Mouse (Mus musculus) neural tube, embryonic 15.5 days (tissue): Measurements from ENCODE around the gene Hist1h2ah. TPM values are rescaled to one million over a fixed set of nuclear protein-coding genes. Genes with fewer than 3 reads are reported as not detected.

Source experiments
- ATAC-seq: fragments of 200-750 bp; cut with Nextera tagmentation; 2 replicates; pipeline ENCODE4 v1.8.0; 2017; ENCODE audit warnings: mild to moderate bottlenecking, moderate TSS enrichment, moderate library complexity; ENCODE audit not compliant: low FRiP score
- H3K27ac ChIP-seq: fragments of 300-500 bp; sonication (generic); replicated peaks from 2 replicates; pipeline ENCODE4 v1.5.1; 2015; ENCODE audit warnings: mild to moderate bottlenecking, inconsistent platforms
- H3K27me3 ChIP-seq: fragments of 300-500 bp; sonication (generic); replicated peaks from 2 replicates; pipeline ENCODE4 v1.6.1; 2015; ENCODE audit warnings: inconsistent platforms
- H3K36me3 ChIP-seq: fragments of 300-500 bp; sonication (generic); 2 replicates; pipeline ENCODE4 v1.6.1; 2015; ENCODE audit warnings: inconsistent platforms
- H3K4me1 ChIP-seq: fragments of 300-500 bp; sonication (generic); 2 replicates; pipeline ENCODE4 v1.6.1; 2015; ENCODE audit warnings: inconsistent platforms
- H3K4me2 ChIP-seq: fragments of 300-500 bp; sonication (generic); 2 replicates; pipeline ENCODE4 v1.6.1; 2015; ENCODE audit warnings: inconsistent platforms, mild to moderate bottlenecking, moderate library complexity
- H3K4me3 ChIP-seq: fragments of 300-500 bp; sonication (generic); replicated peaks from 2 replicates; pipeline ENCODE4 v1.5.1; 2015; ENCODE audit warnings: mild to moderate bottlenecking, inconsistent platforms
- H3K9ac ChIP-seq: fragments of 300-500 bp; sonication (generic); replicated peaks from 2 replicates; pipeline ENCODE4 v1.6.1; 2015; ENCODE audit warnings: mild to moderate bottlenecking, inconsistent platforms
- H3K9me3 ChIP-seq: fragments of 300-500 bp; sonication (generic); replicated peaks from 2 replicates; pipeline ENCODE4 v1.6.1; 2016; ENCODE audit warnings: inconsistent platforms
- WGBS: fragments of 180-500 bp; shearing (Covaris S2); methylation state at CpG from one replicate; pipeline ENCODE4 v1.1.7; 2015; ENCODE audit warnings: mixed read lengths; 5-methylcytosine and 5-hydroxymethylcytosine counted together
- microRNA-seq: library from miRNA; unstranded; fragments of <30 nt; microRNA quantifications from one replicate; pipeline ENCODE4, GENCODE M21; 2017
- polyA plus RNA-seq: library from polyadenylated mRNA; unstranded; fragments of >200 nt; fragmentation: Nextera tagmentation; extraction: Ambion mirVana; gene quantifications from 2 replicates; pipeline ENCODE4 v1.2.1, GENCODE M21; 2015

Gene Hist1h2ah
- polyA plus RNA-seq, 1 experiment from 2014 or later: not detected

- ATAC-seq: no peak
- no peak overlapping the region for H3K9ac ChIP-seq
- WGBS: 2% methylated on average over 22 of the region's 22 CpGs
- H3K9me3 ChIP-seq: no peaks in the 10 kb centered on the region
- no peak overlapping the region for H3K27ac ChIP-seq
- no peak overlapping the region for H3K4me2 ChIP-seq
- peaks cover 14% of the 10 kb centered on the region for H3K4me1 ChIP-seq
- H3K36me3 ChIP-seq: no peaks in the 10 kb centered on the region
- H3K27me3 ChIP-seq: peaks cover 71% of the 10 kb centered on the region
- H3K4me3 ChIP-seq: no peak overlapping the region
These were observed 41.2 kb downstream of the Hist1h2ah start for GRCm38 (mm10) chr13:21993957-21994738.

- Histone ChIP-seq H3K27me3 (peaks cover 61% of the 10 kb centered on the region), H3K36me3 (no peaks in the 10 kb centered on the region), H3K27ac (no peak overlapping the region), H3K9me3 (no peaks in the 10 kb centered on the region), H3K4me1 (peaks cover 14% of the 10 kb centered on the region), H3K9ac (no peak overlapping the region), H3K4me2 (no peak overlapping the region), H3K4me3 (no peak overlapping the region)
- 91% methylated on average over 5 of the region's 5 CpGs for WGBS
- ATAC-seq: no peak
These were observed 42.8 kb downstream of the Hist1h2ah start for GRCm38 (mm10) chr13:21992550-21992949.

Small RNAs within 50 kb of the gene (microRNA-seq; reads per million reads assigned to microRNA genes)
- gene Gm26300: not detected
- not detected for gene Gm44390
- not detected for gene Gm44486

Other genes starting within 250 kb of the Hist1h2ah start
- gene Hist1h2an, start 248.3 kb downstream of the Hist1h2ah start, polyA plus RNA-seq: 4.1 TPM in 1 of 2 replicates, not detected in the other
- 0.56 and 1.8 TPM in 2 replicates for gene Hist1h2bp, start 248.1 kb downstream of the Hist1h2ah start, polyA plus RNA-seq
- 3.9 and 10.2 TPM in 2 replicates for gene Hist1h2bq, start 225.4 kb downstream of the Hist1h2ah start, polyA plus RNA-seq
- 1.5 TPM in 1 of 2 replicates, not detected in the other for gene Hist1h2ao, start 225.1 kb downstream of the Hist1h2ah start, polyA plus RNA-seq
- not detected in 2 replicates for gene Hist1h4m, start 223.8 kb downstream of the Hist1h2ah start, polyA plus RNA-seq
- 3.9 and 6.9 TPM in 2 replicates for gene Hist1h4n, start 203.4 kb downstream of the Hist1h2ah start, polyA plus RNA-seq
- 380 and 932 TPM in 2 replicates for gene Hist1h2ap, start 202.1 kb downstream of the Hist1h2ah start, polyA plus RNA-seq
- gene Hist1h2br, start 201.8 kb downstream of the Hist1h2ah start, polyA plus RNA-seq: 3.4 and 10.4 TPM in 2 replicates
- gene Zfp184, start 90.5 kb downstream of the Hist1h2ah start, polyA plus RNA-seq: 10.3 and 11.5 TPM in 2 replicates
- gene Pom121l2, start 54.4 kb downstream of the Hist1h2ah start, polyA plus RNA-seq: 0.11 TPM in 1 of 2 replicates, not detected in the other
- 0.09 and 167 TPM in 2 replicates for gene Prss16, start 25.8 kb downstream of the Hist1h2ah start, polyA plus RNA-seq
- gene Hist1h2bk, start 302 bp upstream of the Hist1h2ah start, polyA plus RNA-seq: 0.97 and 2.2 TPM in 2 replicates
- gene Hist1h4i, start 5.8 kb upstream of the Hist1h2ah start, polyA plus RNA-seq: 4.8 and 8.5 TPM in 2 replicates
- 3.0 and 13.9 TPM in 2 replicates for gene Hist1h2ag, start 7.4 kb upstream of the Hist1h2ah start, polyA plus RNA-seq
- gene Hist1h2bj, start 7.6 kb upstream of the Hist1h2ah start, polyA plus RNA-seq: 2.0 and 7.2 TPM in 2 replicates
- not detected in 2 replicates for gene Vmn1r188, start 48.9 kb upstream of the Hist1h2ah start, polyA plus RNA-seq
- not detected in 2 replicates for gene Vmn1r189, start 70.3 kb upstream of the Hist1h2ah start, polyA plus RNA-seq
- gene Vmn1r191, start 148.4 kb upstream of the Hist1h2ah start, polyA plus RNA-seq: not detected in 2 replicates
- not detected in 2 replicates for gene Vmn1r192, start 155.6 kb upstream of the Hist1h2ah start, polyA plus RNA-seq
- not detected in 2 replicates for gene Vmn1r193, start 187.6 kb upstream of the Hist1h2ah start, polyA plus RNA-seq
- not detected in 2 replicates for gene Vmn1r194, start 208.6 kb upstream of the Hist1h2ah start, polyA plus RNA-seq
- gene Vmn1r195, start 235.0 kb upstream of the Hist1h2ah start, polyA plus RNA-seq: not detected in 2 replicates